Mouse (Mus musculus) frontal cortex, postnatal 25 days (tissue): Measurements from ENCODE around the gene Fgfr2.
"Not testable (repeated sequence)": the region's sequence is repeated elsewhere in the genome, so short reads cannot be mapped to it uniquely, and the experiment has no call there.

Source experiments
- DNase-seq, 2 experiments: peaks; one replicate each; pipeline ENCODE4 v3.0.0; 2022; ENCODE audit warnings: low spot score in 2 of 2

The Fgfr2 gene

GRCm38 (mm10) chr7:130676885-130677540 is 2446.1 kb downstream of the Fgfr2 start:
- no peak for DNase-seq

GRCm38 (mm10) chr7:130674526-130674925 is 2448.6 kb downstream of the Fgfr2 start:
- no peak for DNase-seq

GRCm38 (mm10) chr7:130673169-130674033 is 2449.7 kb downstream of the Fgfr2 start:
- no peak for DNase-seq

DNA sequence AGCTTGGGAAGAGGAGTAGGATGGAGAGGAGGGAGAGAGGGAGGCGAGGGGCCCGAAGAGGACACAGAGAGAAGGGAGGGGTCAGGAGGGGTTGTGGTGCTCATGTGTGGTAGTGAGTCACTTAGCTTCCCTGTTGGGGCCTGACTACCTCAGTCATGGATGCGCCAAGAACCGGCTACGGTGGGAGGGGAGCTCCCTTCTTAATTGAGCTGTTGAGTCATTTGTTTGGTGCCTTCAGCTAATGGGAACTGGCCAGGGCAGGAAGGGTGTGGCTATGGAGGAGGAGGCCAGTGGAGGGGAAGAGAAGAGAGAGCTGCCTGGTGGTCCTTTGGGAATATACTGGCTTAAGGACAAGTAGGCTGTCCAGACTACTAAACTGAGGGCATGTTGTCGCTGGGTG is 2451.8 kb downstream of the Fgfr2 start:
- DNase-seq = no peak

- no peak for DNase-seq
These were observed 2452.8 kb downstream of the Fgfr2 start for GRCm38 (mm10) chr7:130670358-130670757.

DNA sequence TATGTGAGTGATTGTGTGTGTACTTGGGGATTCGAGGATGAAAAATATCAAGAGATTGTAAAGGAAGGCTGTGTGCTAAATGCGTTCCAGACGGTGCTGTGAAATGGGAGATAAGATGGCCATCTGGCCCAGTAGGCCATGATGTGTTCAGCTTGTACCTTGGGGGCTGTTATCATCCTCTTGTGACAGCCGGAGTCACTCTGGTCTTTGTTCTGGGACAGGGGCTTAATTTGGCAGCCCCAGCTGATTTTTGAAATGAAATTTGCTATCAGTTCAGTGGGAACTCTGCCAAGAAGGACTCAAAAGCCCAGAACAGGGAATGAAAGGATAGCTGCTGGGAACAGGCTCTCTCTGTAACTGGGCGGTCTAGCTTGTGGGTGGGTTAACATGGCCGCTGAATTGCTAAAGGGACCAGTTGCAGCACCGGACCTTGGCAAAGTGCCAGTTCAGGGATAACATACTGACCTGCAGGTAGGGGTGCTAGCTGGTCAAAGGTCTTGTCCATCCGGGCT is 2453.7 kb downstream of the Fgfr2 start:
- DNase-seq = no peak

DNA sequence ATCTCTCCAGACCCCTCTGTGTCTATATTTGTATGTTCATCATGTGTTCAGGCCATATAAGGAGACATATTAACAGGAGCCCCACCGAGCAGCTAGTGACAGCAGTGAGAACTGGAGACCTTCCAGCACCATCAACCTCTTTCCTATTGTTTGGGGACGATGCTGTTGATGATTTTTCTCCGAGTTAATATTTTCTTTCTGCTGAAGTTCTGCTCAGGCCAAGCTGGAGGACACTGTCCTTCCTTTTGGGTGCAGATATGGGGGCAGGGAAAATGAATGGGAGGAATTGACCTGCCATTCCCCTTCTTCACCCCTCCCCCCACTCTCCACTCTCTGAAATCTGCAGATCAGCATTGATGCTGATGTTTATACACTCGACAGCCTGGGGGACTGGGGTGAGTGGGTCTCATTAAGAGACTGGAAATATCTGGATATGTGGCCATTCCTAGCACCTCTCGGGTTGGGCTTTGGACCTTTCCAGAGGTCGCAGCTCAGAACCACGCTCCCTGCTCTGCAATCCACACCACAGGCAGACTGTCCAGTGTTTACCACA is 2454.3 kb downstream of the Fgfr2 start:
- DNase-seq = no peak

DNA sequence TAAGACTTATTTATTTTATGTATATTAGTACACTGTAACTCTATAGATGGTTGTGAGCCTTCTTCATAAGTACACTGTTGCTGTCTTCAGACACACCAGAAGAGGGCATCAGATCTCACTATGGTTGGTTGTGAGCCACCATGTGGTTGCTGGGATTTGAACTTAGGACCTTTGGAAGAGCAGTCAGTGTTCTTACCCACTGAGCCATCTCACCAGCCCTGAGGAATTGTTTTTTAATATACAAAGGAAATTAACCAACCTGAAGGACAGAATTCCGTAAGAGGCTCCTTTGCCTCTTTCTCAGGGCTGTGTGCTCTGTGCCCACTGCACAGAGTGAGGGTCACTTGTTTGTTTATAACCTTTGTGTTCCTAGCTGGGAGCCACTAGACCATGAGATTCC is 2455.1 kb downstream of the Fgfr2 start:
- DNase-seq = not testable (repeated sequence)

- no peak for DNase-seq
These were observed 2457.8 kb downstream of the Fgfr2 start for GRCm38 (mm10) chr7:130665358-130665757.

DNA sequence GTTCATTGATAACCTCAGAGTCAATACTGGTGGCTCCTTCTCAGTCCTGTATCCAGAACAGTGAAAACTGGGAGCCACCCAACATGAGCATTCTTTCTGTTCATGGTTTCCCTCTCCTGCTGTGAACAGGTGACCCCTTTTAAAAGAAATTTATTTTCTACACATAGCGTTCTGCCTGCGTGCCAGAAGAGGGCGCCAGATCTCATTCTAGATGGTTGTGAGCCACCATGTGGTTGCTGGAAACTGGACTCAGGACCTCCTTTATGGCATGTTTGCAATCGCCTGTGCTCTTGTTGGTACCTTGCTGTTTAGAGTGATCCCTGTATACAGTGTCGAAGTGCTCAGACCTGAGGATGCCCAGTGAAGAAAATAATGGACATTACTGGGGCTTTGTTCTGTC is 2458.5 kb downstream of the Fgfr2 start:
- no peak for DNase-seq

DNA sequence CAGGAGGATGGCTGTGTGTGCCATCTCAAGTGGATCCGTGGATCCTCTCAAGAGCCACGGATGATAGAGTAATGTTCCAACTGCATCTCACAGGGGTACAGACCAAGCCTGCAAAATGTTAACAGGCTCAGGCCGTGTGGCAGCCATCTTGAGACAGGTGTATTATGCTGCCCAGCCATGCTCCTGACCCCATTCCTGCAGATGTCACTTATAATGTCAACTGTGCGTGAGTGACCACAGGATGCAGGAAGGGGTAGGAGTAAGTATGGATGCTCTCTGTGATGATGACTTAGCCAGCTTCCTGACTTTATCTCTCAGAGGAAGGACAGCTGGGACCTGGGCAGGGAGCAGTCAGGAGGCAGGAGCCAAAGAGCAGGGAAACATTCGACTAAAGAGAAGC is 2459.1 kb downstream of the Fgfr2 start:
- no peak for DNase-seq

GRCm38 (mm10) chr7:130662869-130663268 is 2460.3 kb downstream of the Fgfr2 start:
- no peak for DNase-seq

DNA sequence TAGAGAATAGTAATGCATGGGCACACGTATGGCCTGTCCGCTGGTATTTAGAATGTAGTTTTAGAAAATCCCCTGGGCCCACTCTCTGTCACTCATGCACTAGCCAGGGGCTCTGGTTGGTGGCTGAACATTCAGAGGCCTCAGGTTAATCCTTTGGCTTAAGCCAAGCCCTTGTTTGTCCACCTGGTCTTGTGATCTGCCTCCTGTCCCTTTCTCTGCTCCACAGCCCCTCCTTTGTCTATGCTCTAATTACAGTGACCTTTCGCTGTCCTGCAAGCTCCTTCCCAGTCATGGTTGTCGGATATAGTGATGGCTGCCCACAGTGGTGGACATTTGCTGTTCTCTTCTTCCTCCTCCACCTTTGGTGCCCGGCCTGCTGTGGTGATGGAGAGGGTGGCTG is 2460.9 kb downstream of the Fgfr2 start:
- DNase-seq = no peak

DNA sequence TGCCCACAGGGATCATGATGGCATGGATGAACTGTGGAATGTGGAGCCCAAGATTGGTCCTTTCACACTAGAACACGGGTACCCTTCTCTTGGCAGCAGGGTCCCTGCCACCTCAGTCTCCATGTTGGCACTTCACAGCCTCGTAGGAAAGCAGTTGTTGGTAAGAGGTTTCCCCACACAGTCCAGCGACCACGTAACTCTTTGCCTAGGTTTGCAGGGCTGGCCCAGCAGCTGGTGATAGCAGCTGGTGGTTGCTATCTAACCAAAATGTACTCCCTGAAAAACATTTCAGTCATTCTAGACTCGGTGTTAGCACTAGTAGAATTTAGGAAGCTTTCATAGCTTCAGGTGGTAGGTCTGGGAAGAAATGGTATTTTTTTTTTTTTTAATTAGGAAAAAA is 2464.0 kb downstream of the Fgfr2 start:
- DNase-seq = no peak

GRCm38 (mm10) chr7:130657751-130658150 is 2465.4 kb downstream of the Fgfr2 start:
- DNase-seq = no peak

DNA sequence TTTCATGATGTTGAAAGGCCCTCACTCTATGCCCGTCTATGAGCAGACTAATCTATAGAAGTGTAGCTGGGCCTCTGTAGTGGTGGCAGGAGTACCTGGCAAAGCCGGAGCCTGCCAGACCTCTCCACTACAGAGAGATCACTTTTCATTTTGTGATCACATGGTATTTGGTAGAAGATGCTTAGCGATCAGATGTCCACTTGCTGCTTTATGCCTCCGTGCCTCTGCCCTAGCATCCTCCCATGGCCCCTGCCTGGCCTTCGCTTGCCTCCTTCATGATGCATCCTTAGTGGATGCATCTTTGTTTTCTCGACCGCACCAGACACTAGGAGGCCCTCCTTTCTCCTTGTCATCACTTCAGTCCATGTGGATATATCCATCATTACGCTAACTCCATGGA is 2466.2 kb downstream of the Fgfr2 start:
- DNase-seq = no peak

- no peak for DNase-seq
These were observed 2468.6 kb downstream of the Fgfr2 start for GRCm38 (mm10) chr7:130654562-130654961.

DNA sequence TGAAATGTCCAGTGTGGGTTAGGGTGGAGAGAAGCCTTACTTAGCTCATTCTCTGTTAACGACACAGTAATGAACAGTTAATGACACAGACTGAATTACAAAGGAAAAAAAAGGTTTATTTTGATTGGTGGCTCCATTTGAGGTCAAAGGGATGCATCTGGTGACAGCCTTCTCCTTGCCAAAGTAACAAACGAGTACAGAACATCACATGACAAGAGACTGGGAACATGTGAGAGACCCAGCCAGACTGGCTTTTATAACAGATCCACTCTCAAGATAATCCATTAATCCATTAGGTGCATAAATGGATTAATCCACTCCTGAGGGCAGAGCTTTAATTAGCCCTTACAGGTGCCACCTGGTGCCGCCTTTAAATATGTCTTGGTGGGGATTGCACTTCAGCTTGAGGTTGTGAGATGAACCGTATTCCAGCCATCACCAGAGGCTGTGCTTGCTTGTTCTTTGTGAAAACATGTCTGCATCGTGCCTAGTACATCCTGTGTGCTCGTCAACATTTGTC is 2470.1 kb downstream of the Fgfr2 start:
- DNase-seq = no peak

- DNase-seq = no peak
These were observed 2472.5 kb downstream of the Fgfr2 start for GRCm38 (mm10) chr7:130650621-130651020.

DNA sequence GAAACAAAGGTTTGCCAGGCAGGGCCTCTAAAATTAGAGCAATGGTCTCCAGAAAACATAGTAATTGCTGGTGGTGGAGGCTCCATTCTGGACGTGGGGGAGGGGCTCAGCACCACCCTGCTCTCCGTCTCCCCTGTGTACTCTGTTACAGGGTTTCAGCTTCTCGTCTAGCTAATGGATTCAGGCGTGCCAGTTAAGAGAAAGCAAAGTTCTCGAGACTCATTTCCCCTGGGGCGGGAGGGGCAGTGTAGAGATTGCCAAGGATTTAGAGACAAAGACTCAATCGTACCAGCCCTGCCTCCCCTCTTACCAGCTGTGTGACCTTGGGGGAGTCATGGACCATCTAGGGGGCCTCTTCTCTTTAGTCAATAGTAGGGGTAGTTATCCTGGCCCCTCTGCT is 2473.9 kb downstream of the Fgfr2 start:
- DNase-seq = no peak

GRCm38 (mm10) chr7:130648061-130648460 is 2475.1 kb downstream of the Fgfr2 start:
- no peak for DNase-seq

GRCm38 (mm10) chr7:130646762-130647139 is 2476.4 kb downstream of the Fgfr2 start:
- DNase-seq = no peak
